Mouse (Mus musculus) T-helper 17 cell (primary cell): Measurements from ENCODE around the gene Zap70.

Experiments
- in situ Hi-C, 2 experiments: fragments of 300-600 bp; cut with MboI, MseI; formaldehyde crosslinking; loops; 1 replicate in 1 of 2; 2 replicates in 1 of 2; pipeline ENCODE4 v1.15.1; 2025; ENCODE audit warnings: high pct_unique_total_duplicates in 2 of 2

Gene Zap70

GRCm38 (mm10) chr1:36830913-36831866, 69.6 kb downstream of the Zap70 start:
- in situ Hi-C loops, result no loop called here
